Mouse (Mus musculus) midbrain, postnatal 0 days (tissue): ENCODE data around the gene Akna. TPM values are rescaled to one million over a fixed set of nuclear protein-coding genes. Genes with fewer than 3 reads are reported as not detected.

ENCODE experiments used
- ATAC-seq: fragments of 200-750 bp; cut with Nextera tagmentation; 2 replicates; pipeline ENCODE4 v1.8.0; 2017; ENCODE audit warnings: moderate number of reproducible peaks, mild to moderate bottlenecking, moderate TSS enrichment, moderate library complexity; ENCODE audit not compliant: low FRiP score
- DNase-seq: peaks from one replicate; pipeline ENCODE4 v3.0.0-alpha.2; 2015; ENCODE audit warnings: low spot score
- H3K27ac ChIP-seq: fragments of 300-500 bp; sonication (generic); 2 replicates; pipeline ENCODE4 v1.5.1; 2014; ENCODE audit warnings: low read depth, mild to moderate bottlenecking, low read length, mixed read lengths
- H3K27me3 ChIP-seq: fragments of 300-500 bp; sonication (generic); 2 replicates; pipeline ENCODE4 v1.6.1; 2014; ENCODE audit warnings: low read length, control low read depth, mixed read lengths; ENCODE audit not compliant: insufficient read depth
- H3K36me3 ChIP-seq: fragments of 300-500 bp; sonication (generic); 2 replicates; pipeline ENCODE4 v1.6.1; 2014; ENCODE audit warnings: low read length, control low read depth, mixed read lengths; ENCODE audit not compliant: insufficient read depth
- H3K4me1 ChIP-seq: fragments of 300-500 bp; sonication (generic); 2 replicates; pipeline ENCODE4 v1.6.1; 2014; ENCODE audit warnings: mild to moderate bottlenecking, control low read depth, antibody characterized with exemption, low read length, mixed read lengths; ENCODE audit not compliant: insufficient read depth
- H3K4me2 ChIP-seq: fragments of 300-500 bp; sonication (generic); 2 replicates; pipeline ENCODE4 v1.6.1; 2014; ENCODE audit warnings: low read depth, mild to moderate bottlenecking, low read length, mixed read lengths; ENCODE audit not compliant: poor library complexity, severe bottlenecking
- H3K4me3 ChIP-seq: fragments of 300-500 bp; sonication (generic); 2 replicates; pipeline ENCODE4 v1.5.1; 2014; ENCODE audit warnings: low read depth, mild to moderate bottlenecking, low read length, moderate library complexity
- H3K9ac ChIP-seq: fragments of 300-500 bp; sonication (generic); replicated peaks from 2 replicates; pipeline ENCODE4 v1.6.1; 2014; ENCODE audit warnings: mild to moderate bottlenecking, low read length, moderate library complexity, mixed read lengths; ENCODE audit not compliant: poor library complexity, severe bottlenecking
- H3K9me3 ChIP-seq: fragments of 300-500 bp; sonication (generic); 2 replicates; pipeline ENCODE4 v1.6.1; 2016; ENCODE audit warnings: low read length, control low read depth
- CTCF ChIP-seq: IDR thresholded peaks from 2 replicates; pipeline ENCODE4 v1.5.1; 2016; ENCODE audit warnings: antibody characterized with exemption, mild to moderate bottlenecking
- WGBS: fragments of 180-500 bp; shearing (Covaris S2); extraction: QIAGEN DNeasy Blood & Tissue Kit; methylation state at CpG from one replicate; pipeline ENCODE4 v1.1.7; 2014; 5-methylcytosine and 5-hydroxymethylcytosine counted together
- polyA plus RNA-seq: library from polyadenylated mRNA; unstranded; fragments of >200 nt; fragmentation: Nextera tagmentation; extraction: Ambion mirVana; gene quantifications from 2 replicates; pipeline ENCODE4 v1.2.1, GENCODE M21; 2015
- total RNA-seq: library from RNA; depleted of rRNA; stranded (reverse); fragments of >200 nt; gene quantifications from 2 replicates; pipeline ENCODE4 v1.2.3, GENCODE M21; 2014

Akna gene
- total and polyA plus RNA-seq, 2 experiments from 2014 or later: 2.1 to 5.3 TPM

DNA sequence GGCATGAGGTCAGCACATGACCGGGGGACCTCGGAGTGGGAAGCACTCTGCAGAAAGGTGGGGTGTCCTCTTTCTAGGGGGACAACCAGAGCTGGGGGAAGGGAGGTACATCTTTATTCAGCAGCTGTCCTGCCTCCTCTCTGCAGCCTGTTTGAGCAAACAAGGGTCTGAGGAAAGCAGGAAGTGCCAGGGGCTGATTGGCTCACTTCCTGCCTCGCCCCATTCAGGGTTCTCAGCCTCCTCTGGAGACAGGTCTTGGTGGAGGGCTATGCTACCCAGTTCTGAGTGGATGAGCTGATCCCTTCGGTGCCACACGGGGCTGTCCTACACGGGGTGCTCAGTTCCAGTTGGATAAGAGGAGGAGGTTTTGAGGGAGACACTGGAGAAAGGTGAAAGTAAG is 11.8 kb downstream of the Akna start:
- H3K27ac ChIP-seq: no peak overlapping the region
- DNase-seq: no peak
- 90% methylated on average over 6 of the region's 6 CpGs for WGBS

DNA sequence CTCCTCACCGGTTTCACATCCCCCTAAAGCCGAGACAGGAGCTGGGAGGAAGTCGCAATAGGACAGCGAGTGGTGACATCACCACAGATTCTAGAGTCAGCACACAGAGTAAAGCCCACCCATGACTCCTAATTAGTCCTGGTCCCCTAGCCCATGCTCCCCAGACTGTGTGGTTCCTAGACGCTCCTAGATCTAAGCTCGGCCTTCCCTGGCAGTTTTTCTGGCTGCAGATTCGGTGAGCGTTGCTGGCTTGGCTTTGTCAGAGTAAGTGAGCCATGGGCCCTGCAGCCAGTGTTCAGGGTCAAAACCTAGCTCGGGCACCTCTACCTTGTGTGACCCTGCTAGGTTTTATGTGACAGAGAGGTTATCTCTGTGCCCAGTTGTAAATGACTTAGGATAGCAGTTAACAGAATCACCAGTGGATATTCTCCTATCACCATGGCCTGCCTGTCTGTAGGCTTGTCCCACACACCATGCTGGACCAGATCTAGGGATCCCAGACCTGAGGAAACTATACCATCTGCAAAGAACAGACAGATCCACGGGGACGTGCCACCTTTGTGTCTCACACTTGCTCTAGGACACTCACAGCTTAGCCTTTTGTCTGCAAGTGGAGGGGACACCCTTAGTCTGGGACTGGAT is 13.1 kb downstream of the Akna start:
- Histone ChIP-seq H3K27me3 (no peaks in the 10 kb centered on the region), H3K4me1 (peaks cover 3% of the 10 kb centered on the region; the same call in 1 of the 2 replicates), H3K9me3 (no peaks in the 10 kb centered on the region), H3K27ac (0 out of 2 replicates have a peak overlapping the region, but pooled peaks have one; percentile 0), H3K36me3 (peaks cover 10% of the 10 kb centered on the region), H3K9ac (no peak overlapping the region), H3K4me3 (no peak overlapping the region), H3K4me2 (no peak overlapping the region)
- 41% methylated on average over 11 of the region's 11 CpGs for WGBS
- TF ChIP-seq CTCF: no peak
- DNase-seq (peak; percentile 30), ATAC-seq (peak; percentile 53)

More for the DNA sequence above, 11.8 kb downstream of the Akna start:
- Histone ChIP-seq H3K4me2 (no peak overlapping the region), H3K9me3 (no peaks in the 10 kb centered on the region), H3K9ac (no peak overlapping the region), H3K27me3 (no peaks in the 10 kb centered on the region), H3K4me3 (no peak overlapping the region), H3K36me3 (peaks cover 11% of the 10 kb centered on the region), H3K4me1 (peaks cover 3% of the 10 kb centered on the region; the same call in 1 of the 2 replicates)
- no peak for ATAC-seq
- TF ChIP-seq CTCF: no peak

DNA sequence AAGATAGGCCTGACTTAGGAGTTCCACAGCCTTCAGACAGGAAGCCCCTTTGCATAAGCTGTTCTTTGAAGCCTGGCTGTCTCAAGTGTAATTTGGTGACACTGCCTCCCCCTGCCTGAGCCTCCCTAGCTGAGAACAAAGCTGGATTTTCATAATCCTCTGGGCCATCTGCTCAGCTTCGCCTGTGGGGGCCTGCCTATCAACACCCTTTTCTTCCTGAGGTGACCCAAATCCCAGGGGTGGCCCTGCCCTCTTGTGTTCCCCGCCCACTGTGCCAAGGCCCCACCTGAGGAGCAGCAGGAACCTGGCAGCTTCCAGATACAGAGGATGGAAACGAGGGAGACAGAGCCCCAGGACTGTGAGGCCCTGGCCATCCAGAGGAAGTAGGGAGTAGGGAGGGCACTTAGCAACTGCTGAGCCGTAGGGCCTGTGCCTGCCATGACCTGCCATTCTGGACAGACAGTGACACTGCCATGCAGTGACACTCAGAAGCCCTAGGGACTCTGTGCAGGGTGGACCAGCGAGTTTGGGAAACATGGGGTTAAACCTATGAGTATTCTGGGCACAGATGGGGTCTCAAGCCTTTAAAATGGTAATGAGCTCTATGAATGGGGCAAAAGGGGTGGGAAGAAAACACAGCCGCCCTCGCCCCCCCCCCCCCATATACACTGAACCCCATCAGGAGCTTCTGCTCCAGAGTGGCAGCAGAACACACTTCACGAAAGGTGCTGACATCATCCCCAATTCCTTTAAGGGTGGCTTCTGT is 13.8 kb downstream of the Akna start:
- WGBS: 24% methylated on average over 8 of the region's 8 CpGs
- H3K4me1 ChIP-seq: peaks cover 3% of the 10 kb centered on the region; the same call in 1 of the 2 replicates
- no peak overlapping the region for H3K4me3 ChIP-seq

GRCm38 (mm10) chr4:63388029-63388428 is 15.1 kb downstream of the Akna start:
- TF ChIP-seq CTCF: no peak
- Histone ChIP-seq H3K4me2 (no peak overlapping the region), H3K9me3 (no peaks in the 10 kb centered on the region), H3K36me3 (no peaks in the 10 kb centered on the region; the same call in 1 of the 2 replicates), H3K4me1 (peaks cover 3% of the 10 kb centered on the region; the same call in 1 of the 2 replicates), H3K9ac (no peak overlapping the region), H3K27me3 (no peaks in the 10 kb centered on the region), H3K4me3 (no peak overlapping the region), H3K27ac (no peak overlapping the region)
- 59% methylated on average over 6 of the region's 6 CpGs for WGBS
- ATAC-seq (no peak), DNase-seq (no peak)

More for the DNA sequence above, 13.8 kb downstream of the Akna start:
- no peak overlapping the region; the same call in 1 of the 2 replicates for H3K9ac ChIP-seq
- peaks cover 6% of the 10 kb centered on the region; the same call in 1 of the 2 replicates for H3K36me3 ChIP-seq
- no peak overlapping the region for H3K4me2 ChIP-seq
- TF ChIP-seq CTCF: 0 out of 2 replicates have a peak, but pooled peaks have one; percentile 5
- H3K27me3 ChIP-seq: no peaks in the 10 kb centered on the region
- peak; percentile 41 for DNase-seq
- H3K27ac ChIP-seq: peak overlapping the region; percentile 65
- peak; percentile 34 for ATAC-seq
- H3K9me3 ChIP-seq: no peaks in the 10 kb centered on the region

- 71% methylated on average over 11 of the region's 11 CpGs for WGBS
- H3K4me3 ChIP-seq: no peak overlapping the region
- ATAC-seq: no peak
- H3K36me3 ChIP-seq: no peaks in the 10 kb centered on the region; the same call in 1 of the 2 replicates
- peaks cover 3% of the 10 kb centered on the region; the same call in 1 of the 2 replicates for H3K4me1 ChIP-seq
- DNase-seq: no peak
- no peak overlapping the region for H3K9ac ChIP-seq
- no peaks in the 10 kb centered on the region for H3K27me3 ChIP-seq
- no peak overlapping the region for H3K27ac ChIP-seq
- H3K4me2 ChIP-seq: no peak overlapping the region
- no peaks in the 10 kb centered on the region for H3K9me3 ChIP-seq
- no peak for TF ChIP-seq CTCF
Measured at GRCm38 (mm10) chr4:63385784-63386183, 17.4 kb downstream of the Akna start.

DNA sequence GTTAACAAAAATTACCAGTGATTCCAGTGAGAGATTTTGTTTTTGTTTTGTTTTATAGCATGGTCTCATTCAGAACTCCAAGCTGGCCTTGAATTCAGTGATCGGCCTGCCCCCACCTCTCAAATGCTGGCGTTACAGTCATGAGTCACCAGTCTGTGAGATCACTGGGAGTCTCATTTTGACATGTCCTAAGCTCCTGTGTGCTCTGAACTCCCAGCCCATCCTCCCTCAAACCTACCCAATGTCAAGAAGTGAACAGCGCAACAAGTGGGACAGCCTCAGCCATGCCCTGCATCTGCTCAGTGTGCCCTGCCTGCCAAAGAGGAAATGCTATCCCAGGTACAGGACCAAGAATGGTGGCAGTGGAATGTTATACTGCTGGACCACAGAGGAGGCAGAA is 17.9 kb downstream of the Akna start:
- H3K4me3 ChIP-seq: no peak overlapping the region
- TF ChIP-seq CTCF: no peak
- ATAC-seq (no peak), DNase-seq (no peak)
- H3K27me3 ChIP-seq: no peaks in the 10 kb centered on the region
- H3K4me2 ChIP-seq: no peak overlapping the region
- no peaks in the 10 kb centered on the region for H3K9me3 ChIP-seq
- no peak overlapping the region for H3K27ac ChIP-seq
- peaks cover 3% of the 10 kb centered on the region; the same call in 1 of the 2 replicates for H3K4me1 ChIP-seq
- no peak overlapping the region for H3K9ac ChIP-seq
- 82% methylated on average over 3 of the region's 3 CpGs for WGBS
- peaks cover 2% of the 10 kb centered on the region for H3K36me3 ChIP-seq
